Mouse (Mus musculus) cerebellum, adult 2 months (tissue): ENCODE data around the gene Arhgef25. TPM values are rescaled to one million over a fixed set of nuclear protein-coding genes. Genes with fewer than 3 reads are reported as not detected.
"Not testable (repeated sequence)": the region's sequence is repeated elsewhere in the genome, so short reads cannot be mapped to it uniquely, and the experiment has no call there.

Source experiments
- DNase-seq, 2 experiments: peaks; one replicate each; pipeline ENCODE4 v3.0.0; 2021
- H3K27ac ChIP-seq: fragments of 200-500 bp; 2 replicates; pipeline ENCODE4 v1.5.1; 2012; ENCODE audit warnings: low read length, control low read depth, inconsistent platforms; ENCODE audit not compliant: insufficient read depth
- H3K27me3 ChIP-seq: fragments of 200-500 bp; 2 replicates; pipeline ENCODE4 v1.6.1; 2012; ENCODE audit warnings: inconsistent platforms, mild to moderate bottlenecking, low read length, moderate library complexity; ENCODE audit not compliant: control insufficient read depth, insufficient read depth
- H3K4me1 ChIP-seq: fragments of 200-500 bp; 2 replicates; pipeline ENCODE4 v1.6.1; 2011; ENCODE audit warnings: low read length; ENCODE audit not compliant: control insufficient read depth, insufficient read depth
- H3K4me3 ChIP-seq: fragments of 200-500 bp; replicated peaks from 2 replicates; pipeline ENCODE3; 2011; ENCODE audit warnings: mild to moderate bottlenecking, low read depth, low read length, control low read depth; ENCODE audit not compliant: insufficient read depth
- CTCF ChIP-seq: fragments of 200-500 bp; IDR thresholded peaks from 2 replicates; pipeline ENCODE4 v1.5.1; 2011; ENCODE audit warnings: low read depth, mild to moderate bottlenecking, control low read depth, low read length, moderate library complexity, borderline replicate concordance; ENCODE audit not compliant: insufficient read depth
- POLR2A ChIP-seq: fragments of 200-500 bp; IDR thresholded peaks from 2 replicates; pipeline ENCODE4 v1.6.1; 2011; ENCODE audit warnings: low read length, control low read depth, borderline replicate concordance; ENCODE audit not compliant: insufficient read depth
- WGBS: fragments of 180-500 bp; shearing (Covaris S2); methylation state at CpG from one replicate; pipeline ENCODE4 v1.1.7; 2018; 5-methylcytosine and 5-hydroxymethylcytosine counted together
- polyA plus RNA-seq: library from polyadenylated mRNA; depleted of rRNA; stranded (reverse); fragments of >200 nt; gene quantifications from 2 replicates; pipeline ENCODE4 v1.2.3, GENCODE M21; 2012

Arhgef25 gene
- polyA plus RNA-seq, 1 experiment: 117 TPM

DNA sequence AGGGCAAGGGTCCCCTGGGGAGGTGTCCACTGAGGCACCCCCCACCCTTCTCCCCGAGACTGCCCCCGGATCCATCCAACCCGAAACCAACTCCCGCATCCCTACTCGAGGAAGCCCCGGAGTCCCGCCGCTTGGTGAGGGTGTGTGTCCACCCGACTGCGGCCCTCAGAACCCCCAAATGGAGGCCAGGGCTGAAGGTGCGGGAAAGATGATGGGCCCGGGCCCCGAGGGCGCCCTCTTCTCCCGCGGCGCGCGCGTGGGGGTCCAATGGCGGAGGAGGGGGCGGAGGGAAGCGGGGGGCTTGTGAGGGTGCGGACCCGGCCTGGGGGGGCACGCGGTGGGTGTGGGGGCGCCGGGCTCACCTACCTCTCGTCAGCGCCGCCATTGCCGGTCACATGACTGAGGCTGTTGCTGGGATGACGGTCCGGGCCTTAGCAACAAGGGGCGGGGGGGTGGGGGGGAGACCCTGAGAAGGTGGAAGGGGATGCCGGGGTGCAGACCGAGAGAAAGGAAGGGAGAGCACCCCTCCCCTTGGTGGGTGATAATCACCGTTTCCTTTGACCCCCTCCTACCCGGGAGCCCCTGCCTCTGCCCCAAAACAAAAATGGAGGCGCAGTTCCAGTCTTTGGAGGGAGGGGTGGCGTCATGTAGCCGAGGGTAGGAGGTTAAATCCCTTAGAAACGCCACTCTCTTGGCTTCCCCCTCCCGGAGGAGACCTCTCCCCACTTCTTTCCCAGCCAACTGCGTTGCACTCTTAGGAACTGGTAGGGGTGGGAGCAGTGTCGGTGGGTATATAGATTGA lies 5.6 kb upstream of the Arhgef25 start, which contains the start of gene Dtx3:
TSS of gene Dtx3 (minus strand) at position 401 of the 802 bp plus-strand sequence.
- 0 out of 2 replicates have a peak, but pooled peaks have one; percentile 13 for TF ChIP-seq POLR2A
- TF ChIP-seq CTCF: no peak
- peak; percentile 67 to 70 for DNase-seq
- H3K4me1 ChIP-seq: peaks cover 6% of the 10 kb centered on the region
- WGBS: 1% methylated on average over 46 of the region's 47 CpGs
- peak within 1 kb of the TSS; percentile 98 for H3K27ac ChIP-seq
- H3K4me3 ChIP-seq: peak within 1 kb of the TSS; percentile 99
- H3K27me3 ChIP-seq: no peaks in the 10 kb centered on the region

DNA sequence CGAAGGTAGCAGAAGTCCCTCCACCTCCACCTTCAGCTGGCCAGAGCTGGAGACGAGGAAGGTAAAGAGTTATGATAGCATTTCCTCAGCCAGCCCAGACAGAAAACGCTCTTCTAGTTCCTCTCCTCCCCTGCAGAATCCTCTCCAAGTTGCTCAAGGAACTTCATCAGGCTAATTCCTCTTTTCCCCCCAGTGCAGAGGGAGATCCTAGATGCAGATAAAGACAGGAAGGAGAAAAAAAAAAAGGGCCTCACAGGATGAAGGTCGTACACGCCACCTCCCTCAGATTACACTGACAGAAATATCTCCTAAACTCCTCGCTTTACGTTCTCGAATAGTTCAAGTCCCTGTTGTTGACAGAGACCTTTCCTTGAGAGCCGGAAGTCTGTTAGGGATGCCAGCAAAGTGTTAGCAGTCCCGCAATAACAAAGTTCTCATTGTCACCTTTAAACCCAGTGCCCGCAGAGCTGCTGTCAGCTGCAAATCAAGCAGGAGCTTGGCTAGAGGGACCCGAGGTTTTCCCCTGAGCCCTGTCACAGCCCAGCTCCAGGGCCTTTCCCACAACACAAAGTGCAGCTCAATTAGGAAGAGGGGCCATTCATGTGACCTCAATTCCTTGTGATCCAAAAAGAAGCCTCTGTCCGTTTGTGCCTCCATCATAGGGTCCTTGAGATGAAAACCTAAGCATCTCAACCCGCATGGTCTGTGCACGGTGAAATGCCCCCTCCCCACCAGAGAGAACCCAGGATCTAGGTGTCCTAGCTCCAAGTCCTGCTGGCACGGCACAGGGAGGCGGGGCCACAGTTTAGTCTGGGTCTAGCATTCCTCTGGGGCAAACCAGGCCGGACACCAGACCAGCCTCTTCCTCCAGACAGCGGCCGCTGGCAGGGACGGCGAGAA lies 4.8 kb upstream of the Arhgef25 start:
- DNase-seq: peak; percentile 76 to 78
- Histone ChIP-seq H3K4me1 (peaks cover 6% of the 10 kb centered on the region), H3K27ac (peak overlapping the region; percentile 86), H3K4me3 (peak overlapping the region; percentile 99), H3K27me3 (no peaks in the 10 kb centered on the region)
- 17% methylated on average over 22 of the region's 22 CpGs for WGBS
- TF ChIP-seq CTCF: no peak
- TF ChIP-seq POLR2A: 0 out of 2 replicates have a peak, but pooled peaks have one; percentile 23

DNA sequence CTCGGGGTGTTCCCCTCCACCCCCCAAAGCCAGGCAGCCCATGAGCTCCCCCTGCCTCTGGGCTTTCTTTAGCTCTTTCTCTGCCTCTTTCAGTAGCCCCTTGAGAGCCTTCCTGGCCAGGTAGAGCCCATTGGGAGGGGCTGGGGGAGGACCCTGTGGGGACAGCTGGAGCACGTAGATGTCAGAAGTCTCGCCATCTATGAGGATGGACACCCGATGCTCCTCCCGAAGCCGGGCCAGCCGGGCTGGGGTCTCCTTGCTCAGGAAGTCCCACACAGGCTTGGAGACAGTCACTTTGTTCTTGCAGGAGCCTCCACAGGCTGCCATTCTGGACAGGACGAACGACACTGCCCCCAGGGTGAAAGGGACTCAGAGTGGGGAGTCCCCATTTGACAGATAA lies 3.1 kb upstream of the Arhgef25 start:
- H3K27me3 ChIP-seq: no peaks in the 10 kb centered on the region
- no peak for TF ChIP-seq POLR2A
- no peak for TF ChIP-seq CTCF
- H3K4me1 ChIP-seq: peaks cover 6% of the 10 kb centered on the region
- no peak overlapping the region for H3K4me3 ChIP-seq
- 88% methylated on average over 9 of the region's 9 CpGs for WGBS
- no peak for DNase-seq
- no peak overlapping the region for H3K27ac ChIP-seq

DNA sequence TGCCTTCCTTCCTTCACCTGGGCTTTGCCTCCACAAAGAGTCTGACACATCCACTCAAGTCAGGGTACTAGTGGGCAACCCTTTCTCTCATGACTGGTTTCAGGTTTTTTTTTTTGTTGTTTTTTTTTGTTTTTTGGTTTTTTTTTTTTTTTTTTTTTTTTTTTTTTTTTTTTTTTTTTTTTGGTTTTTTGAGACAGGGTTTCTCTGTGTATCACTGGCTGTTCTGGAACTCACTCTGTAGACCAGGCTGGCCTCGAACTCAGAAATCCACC lies 2.1 kb upstream of the Arhgef25 start:
- not testable (repeated sequence) for H3K4me1 ChIP-seq, H3K27me3 ChIP-seq, DNase-seq, H3K4me3 ChIP-seq, H3K27ac ChIP-seq
- WGBS: 82% methylated on average over 1 of the region's 1 CpGs

DNA sequence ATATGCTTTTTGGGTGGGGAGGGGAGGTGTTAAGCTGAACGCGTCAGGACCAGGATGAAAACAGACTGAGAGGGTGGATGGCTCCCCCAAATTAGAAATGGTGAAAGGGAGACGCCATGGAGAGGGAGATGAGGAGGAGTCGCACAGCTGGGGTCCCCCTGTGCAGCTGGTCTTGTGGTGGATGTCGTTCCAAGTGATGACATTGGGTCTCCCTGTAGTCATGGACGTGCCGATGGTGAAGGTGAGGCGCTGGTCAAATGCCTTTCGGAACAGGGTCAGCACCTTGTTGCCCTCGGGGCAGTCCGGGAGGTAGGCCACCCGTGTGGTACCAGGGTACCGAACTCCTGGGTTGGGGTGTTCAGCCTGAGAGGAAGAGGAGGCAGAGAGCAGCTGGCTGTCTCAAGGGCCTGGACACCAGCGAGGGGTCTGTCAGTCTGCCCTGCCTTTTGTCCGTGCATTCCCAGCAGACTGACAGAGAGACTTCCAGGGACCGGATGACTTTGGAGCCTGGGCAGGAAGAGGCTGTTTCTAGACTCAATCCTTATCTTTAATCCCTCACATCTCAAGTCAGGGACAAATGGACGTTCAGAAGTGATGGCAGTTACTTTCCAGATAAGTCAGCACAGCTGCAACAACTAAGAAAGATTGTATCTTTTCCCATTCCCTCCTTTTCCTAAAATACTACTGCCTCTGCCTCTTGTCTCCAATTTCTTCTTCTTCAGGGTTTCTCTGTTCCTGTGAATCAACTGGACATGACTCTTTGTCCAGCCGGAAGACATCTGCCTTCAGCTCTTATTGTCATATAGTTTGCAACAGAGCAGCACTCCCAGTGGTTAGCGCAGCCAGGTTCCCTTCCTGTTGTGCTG lies 1.5 kb upstream of the Arhgef25 start:
- H3K27me3 ChIP-seq: no peaks in the 10 kb centered on the region
- peaks cover 3% of the 10 kb centered on the region for H3K4me1 ChIP-seq
- 71% methylated on average over 19 of the region's 19 CpGs for WGBS
- no peak overlapping the region for H3K4me3 ChIP-seq
- H3K27ac ChIP-seq: no peak overlapping the region
- peak in 1 of 2 experiments; percentile 7 for DNase-seq
- TF ChIP-seq CTCF: no peak
- no peak for TF ChIP-seq POLR2A

DNA sequence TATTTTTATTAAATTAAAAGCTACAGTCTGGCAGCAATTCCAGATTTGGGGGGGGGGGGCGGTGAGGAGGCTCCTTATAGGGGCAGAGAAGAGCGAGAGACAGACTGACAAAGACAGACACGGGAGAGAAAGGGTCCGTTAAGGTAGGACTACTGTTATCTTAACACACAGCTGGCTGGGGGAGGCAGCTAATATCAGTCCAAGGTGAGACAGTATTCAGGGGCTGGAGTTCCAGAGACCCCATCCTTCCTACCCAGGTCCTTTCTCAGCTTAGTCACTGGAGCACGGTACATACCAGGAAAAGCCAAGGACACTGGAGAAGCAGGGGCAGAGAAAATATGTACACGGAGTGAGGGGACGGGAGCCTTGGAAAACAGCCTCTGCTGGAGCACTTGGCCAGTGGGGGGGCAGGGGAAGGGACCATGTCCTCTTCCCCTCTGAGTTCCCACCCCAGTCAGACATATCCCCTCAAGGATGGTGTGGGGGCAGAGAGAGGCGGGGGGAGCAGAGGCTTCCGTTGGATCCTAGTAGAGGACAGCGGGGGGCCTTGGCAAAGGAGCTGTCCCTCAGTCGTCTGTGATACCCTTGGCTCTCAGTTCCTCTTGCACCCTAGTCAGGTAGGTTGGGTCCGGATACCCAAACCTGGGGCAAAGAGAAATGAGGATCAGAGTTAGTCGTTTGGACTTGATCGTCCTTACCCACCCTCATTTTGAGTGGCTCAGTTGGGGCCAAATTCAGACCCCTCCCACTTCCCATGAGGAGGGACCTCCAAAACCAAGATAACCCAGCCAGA lies 711 bp upstream of the Arhgef25 start:
- 54% methylated on average over 14 of the region's 14 CpGs for WGBS
- DNase-seq: peak in 1 of 2 experiments; percentile 14
- no peak overlapping the region for H3K4me3 ChIP-seq
- TF ChIP-seq CTCF (no peak), POLR2A (no peak)
- H3K4me1 ChIP-seq: no peaks in the 10 kb centered on the region
- H3K27me3 ChIP-seq: no peaks in the 10 kb centered on the region
- H3K27ac ChIP-seq: no peak overlapping the region

DNA sequence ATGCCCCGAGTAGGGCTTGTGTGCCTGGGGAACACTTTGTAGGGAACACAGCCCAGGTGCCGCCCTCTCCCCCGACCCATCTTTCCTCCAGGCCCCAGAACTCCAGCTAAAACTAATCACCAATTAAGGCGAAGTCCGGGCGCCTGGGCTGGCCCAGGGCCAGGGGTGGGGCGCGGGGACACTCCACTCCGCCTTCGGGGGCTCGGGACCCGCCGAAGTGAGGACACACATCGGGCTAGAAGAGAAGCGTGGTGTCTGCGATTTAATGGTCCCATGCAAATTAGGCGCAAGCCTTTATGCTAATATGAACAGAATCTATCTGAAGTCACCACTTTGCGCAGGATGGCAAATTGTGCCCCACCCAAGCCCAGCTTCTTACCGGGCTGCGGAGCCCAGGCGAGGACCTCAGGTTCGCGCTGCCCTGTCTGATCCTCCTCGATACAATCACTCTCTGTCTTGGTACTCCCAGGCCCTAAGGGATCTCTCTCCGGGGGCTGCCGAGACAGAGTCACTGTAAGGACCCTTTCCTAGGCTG lies 700 bp downstream of the Arhgef25 start:
- no peaks in the 10 kb centered on the region for H3K27me3 ChIP-seq
- H3K4me1 ChIP-seq: no peaks in the 10 kb centered on the region
- H3K27ac ChIP-seq: no peak overlapping the region
- DNase-seq: peak in 1 of 2 experiments; percentile 57
- WGBS: 1% methylated on average over 26 of the region's 26 CpGs
- no peak for TF ChIP-seq CTCF
- TF ChIP-seq POLR2A: no peak
- peak overlapping the region; percentile 86 for H3K4me3 ChIP-seq
